In the genomic region with DNA sequence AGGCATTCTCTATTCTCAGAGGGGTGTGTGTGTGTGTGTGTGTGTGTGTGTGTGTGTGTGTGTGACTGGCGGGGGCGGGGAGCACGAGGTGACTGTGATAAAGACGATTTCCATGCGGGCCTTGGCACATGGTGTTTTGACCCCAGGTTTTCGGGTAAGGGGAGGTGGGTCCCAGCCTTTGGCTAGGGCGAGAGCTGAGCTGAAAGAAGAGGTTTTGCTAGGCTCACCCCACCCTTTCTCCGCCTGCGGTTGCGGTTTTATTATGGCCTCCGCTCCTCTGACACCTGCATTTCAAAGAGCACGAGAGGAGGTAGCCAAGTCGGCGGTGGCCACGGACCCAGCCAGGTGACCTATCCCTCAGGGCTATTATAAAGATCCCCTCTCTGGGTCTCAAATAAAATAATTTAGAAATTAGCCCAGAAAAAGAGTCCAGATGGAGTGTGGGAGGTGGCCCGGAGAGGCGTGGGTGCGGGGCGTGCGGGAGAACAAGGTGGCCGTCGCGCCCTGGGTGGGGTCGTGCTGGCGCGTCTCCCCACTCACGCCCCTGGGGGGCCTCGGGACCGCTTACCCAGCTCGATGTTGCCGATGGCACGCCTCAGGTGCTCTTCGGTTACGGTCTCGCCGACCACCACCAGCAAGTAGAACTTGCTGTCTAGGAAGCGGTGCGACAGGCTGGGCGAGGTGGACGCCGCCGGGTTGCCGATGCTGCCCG, we compare ENCODE assay signal across 8 mouse cellular contexts. TPM values are rescaled to one million over a fixed set of nuclear protein-coding genes. Genes with fewer than 3 reads are reported as not detected.
A peak's percentile ranks its signal among the peaks of the same experiment; 100 is the strongest.
DNase-seq lines count a peak whose midpoint lies in the region; ATAC-seq lines count a peak whose summit lies in the region.

No protein-coding gene starts in this region.

- H3K4me2 ChIP-seq in forebrain, embryonic 16.5 days (ENCODE audit: low read length), result peak overlapping the region; percentile 65
- H3K4me2 ChIP-seq in kidney, embryonic 16.5 days (replicated peaks; ENCODE audit: low read depth, low read length), result peak overlapping the region; percentile 96

- no peaks in the 10 kb centered on the region for H3K36me3 ChIP-seq in forebrain, embryonic 16.5 days (ENCODE audit: control insufficient read depth, insufficient read depth)
- no peaks in the 10 kb centered on the region for H3K36me3 ChIP-seq in kidney, embryonic 16.5 days (ENCODE audit: insufficient read depth, low read length)

- no peaks in the 10 kb centered on the region for H3K9me3 ChIP-seq in forebrain, embryonic 16.5 days (ENCODE audit: control insufficient read depth, low read length)
- H3K9me3 ChIP-seq in kidney, embryonic 16.5 days (ENCODE audit: low read length), result no peaks in the 10 kb centered on the region

- H3K27ac ChIP-seq in forebrain, embryonic 16.5 days (ENCODE audit: low read length), result peak overlapping the region; percentile 99
- peak overlapping the region; percentile 50; the same call in 1 of the 2 replicates for H3K27ac ChIP-seq in kidney, embryonic 16.5 days (ENCODE audit: low read length)

- ATAC-seq in forebrain, embryonic 16.5 days, result peak; percentile 21
- ATAC-seq in kidney, embryonic 16.5 days (ENCODE audit: low FRiP score, low TSS enrichment), result peak; percentile 34

- peaks cover 17% of the 10 kb centered on the region for H3K4me1 ChIP-seq in forebrain, embryonic 16.5 days (replicated peaks; ENCODE audit: control insufficient read depth, insufficient read depth, low read length)
- H3K4me1 ChIP-seq in kidney, embryonic 16.5 days (ENCODE audit: insufficient read depth, low read length), result peaks cover 29% of the 10 kb centered on the region

- peak overlapping the region; percentile 94 for H3K4me3 ChIP-seq in forebrain, embryonic 16.5 days (replicated peaks; ENCODE audit: low read length)
- peak overlapping the region; percentile 77 for H3K4me3 ChIP-seq in kidney, embryonic 16.5 days (ENCODE audit: low read length)

- peak overlapping the region; percentile 98 for H3K9ac ChIP-seq in forebrain, embryonic 16.5 days (replicated peaks; ENCODE audit: low read depth, low read length)
- H3K9ac ChIP-seq in kidney, embryonic 16.5 days (replicated peaks; ENCODE audit: low read length), result peak overlapping the region; percentile 77

- under 1% methylated on average over 43 of the region's 44 CpGs for WGBS in forebrain, embryonic 16.5 days
- WGBS in kidney, embryonic 16.5 days, result under 1% methylated on average over 39 of the region's 44 CpGs

- peak; percentile 28 for DNase-seq in adrenal gland, adult 8-10 months
- no peak for DNase-seq in adrenal gland, postnatal 4 days (ENCODE audit: low spot score in 2 of 2)
- peak; percentile 53 for DNase-seq in right cerebral cortex, postnatal 4 days
- DNase-seq in right cerebral cortex, adult 18-20 months, result no peak
- peak; percentile 53 for DNase-seq in neural tube, embryonic 10.5 days (ENCODE audit: extremely low spot score, low spot score)
- no peak for DNase-seq in thymus, postnatal 10 days (ENCODE audit: low spot score in 2 of 2)

- H3K27me3 ChIP-seq in forebrain, embryonic 16.5 days (replicated peaks; ENCODE audit: control insufficient read depth, insufficient read depth, low read length), result no peaks in the 10 kb centered on the region
- H3K27me3 ChIP-seq in kidney, embryonic 16.5 days (ENCODE audit: insufficient read depth, low read length), result no peaks in the 10 kb centered on the region

RNA-seq across cellular contexts. Expression of a gene that starts 0.4 kb away (rescaled TPM):
- total RNA-seq in adrenal gland, adult 8-10 months (2022), result 100 to 1,000 TPM in 2 of 4 experiments, 10 to 100 TPM in 2; 82.9 to 169 (median 120) TPM
- total RNA-seq in adrenal gland, postnatal 4 days (2021), result 100 to 1,000 TPM in 1 of 2 experiments, 10 to 100 TPM in 1; 76.1 to 106 TPM
- 1,972 and 2,055 TPM in 2 replicates for polyA plus RNA-seq in forebrain, embryonic 16.5 days (2015; fragmentation: Nextera tagmentation; extraction: Ambion mirVana)
- polyA plus RNA-seq in kidney, embryonic 16.5 days (2015; fragmentation: Nextera tagmentation; extraction: Ambion mirVana), result 48.2 and 58.4 TPM in 2 replicates

Comparison
In these comparisons a context has a peak if more than half of its experiments do, and no peak if none do; other contexts are left out.
1. DNase-seq: peak in adrenal gland, adult 8-10 months (single experiment), right cerebral cortex, postnatal 4 days (single experiment) and neural tube, embryonic 10.5 days (single experiment); none in adrenal gland, postnatal 4 days (0 of 2), right cerebral cortex, adult 18-20 months (single experiment) and thymus, postnatal 10 days (0 of 2).